ENCODE assay signal across 20 mouse cellular contexts in genomic region chr8:88325251-88325650, GRCm38 (mm10). TPM values are rescaled to one million over a fixed set of nuclear protein-coding genes. Genes with fewer than 3 reads are reported as not detected.
DNase-seq lines count a peak whose midpoint lies in the region; ATAC-seq and TF ChIP-seq lines count a peak whose summit lies in the region.
"Had no signal": no experiment of that assay in that cellular context is flagged by ENCODE, and none has a peak within 500 bp of the region (broad histone marks: within the 10 kb centered on the region; RNA-seq: fewer than 3 reads in every experiment).

No protein-coding gene starts in this region.

- no peak overlapping the region for H3K4me2 ChIP-seq in kidney, embryonic 16.5 days (replicated peaks; ENCODE audit: low read depth, low read length)
- H3K4me2 ChIP-seq in lung, postnatal 0 days (replicated peaks; ENCODE audit: low read depth, low read length) = no peak overlapping the region
- no peak overlapping the region for H3K4me2 ChIP-seq in stomach, embryonic 16.5 days (ENCODE audit: low read depth, low read length)
- H3K4me2 ChIP-seq: forebrain, embryonic 15.5 days; liver, embryonic 15.5 days had no signal

- H3K27me3 ChIP-seq in kidney, embryonic 16.5 days (ENCODE audit: insufficient read depth, low read length) = no peaks in the 10 kb centered on the region
- no peaks in the 10 kb centered on the region for H3K27me3 ChIP-seq in lung, postnatal 0 days (replicated peaks; ENCODE audit: insufficient read depth, low read length)
- no peaks in the 10 kb centered on the region for H3K27me3 ChIP-seq in stomach, embryonic 16.5 days (ENCODE audit: control insufficient read depth, insufficient read depth, low read length)
- H3K27me3 ChIP-seq in embryonic facial prominence, embryonic 10.5 days (replicated peaks; ENCODE audit: low read depth, poor library complexity, severe bottlenecking) = no peaks in the 10 kb centered on the region
- H3K27me3 ChIP-seq: forebrain, embryonic 15.5 days; liver, embryonic 15.5 days had no signal

- TF ChIP-seq CTCF in gastrocnemius, adult 2 months (IDR thresholded peaks at IDR 0.05) = no peak
- TF ChIP-seq CTCF in lung, postnatal 0 days (IDR thresholded peaks at IDR 0.05) = no peak

- no peaks in the 10 kb centered on the region for H3K4me1 ChIP-seq in kidney, embryonic 16.5 days (ENCODE audit: insufficient read depth, low read length)
- H3K4me1 ChIP-seq in lung, postnatal 0 days (ENCODE audit: insufficient read depth, low read depth, low read length) = peaks cover 7% of the 10 kb centered on the region; the same call in 1 of the 2 replicates
- H3K4me1 ChIP-seq in stomach, embryonic 16.5 days (ENCODE audit: control insufficient read depth, insufficient read depth, low read length) = peaks cover 7% of the 10 kb centered on the region; the same call in 1 of the 2 replicates
- peaks cover 3% of the 10 kb centered on the region; the same call in 1 of the 2 replicates for H3K4me1 ChIP-seq in embryonic facial prominence, embryonic 10.5 days
- H3K4me1 ChIP-seq: forebrain, embryonic 15.5 days; liver, embryonic 15.5 days; midbrain, embryonic 10.5 days had no signal

- H3K4me3 ChIP-seq in gastrocnemius, adult 2 months = no peak overlapping the region
- H3K4me3 ChIP-seq in kidney, embryonic 16.5 days (ENCODE audit: low read length) = no peak overlapping the region
- no peak overlapping the region for H3K4me3 ChIP-seq in lung, postnatal 0 days (ENCODE audit: low read depth, low read length)
- no peak overlapping the region for H3K4me3 ChIP-seq in stomach, embryonic 16.5 days (replicated peaks; ENCODE audit: low read length)
- H3K4me3 ChIP-seq in embryonic facial prominence, embryonic 10.5 days = no peak overlapping the region
- H3K4me3 ChIP-seq: forebrain, embryonic 15.5 days; liver, embryonic 15.5 days; midbrain, embryonic 10.5 days had no signal

- intact Hi-C loops in gastrocnemius, adult 2 months (cut with DNase I) = no loop called here

- no peak overlapping the region for H3K27ac ChIP-seq in gastrocnemius, adult 2 months
- no peak overlapping the region for H3K27ac ChIP-seq in kidney, embryonic 16.5 days (ENCODE audit: low read length)
- no peak overlapping the region for H3K27ac ChIP-seq in lung, postnatal 0 days (ENCODE audit: low read length)
- H3K27ac ChIP-seq in stomach, embryonic 16.5 days (ENCODE audit: low read length) = no peak overlapping the region
- H3K27ac ChIP-seq in embryonic facial prominence, embryonic 10.5 days (replicated peaks) = no peak overlapping the region
- H3K27ac ChIP-seq: forebrain, embryonic 15.5 days; liver, embryonic 15.5 days; macrophage; midbrain, embryonic 10.5 days had no signal

- H3K36me3 ChIP-seq in kidney, embryonic 16.5 days (ENCODE audit: insufficient read depth, low read length) = peaks cover 38% of the 10 kb centered on the region
- peaks cover 21% of the 10 kb centered on the region for H3K36me3 ChIP-seq in lung, postnatal 0 days (ENCODE audit: insufficient read depth, low read length)
- peaks cover 11% of the 10 kb centered on the region; the same call in 1 of the 2 replicates for H3K36me3 ChIP-seq in stomach, embryonic 16.5 days (ENCODE audit: control insufficient read depth, insufficient read depth, low read length)
- H3K36me3 ChIP-seq in embryonic facial prominence, embryonic 10.5 days (replicated peaks) = peaks cover 74% of the 10 kb centered on the region

- DNase-seq in gastrocnemius, adult 2 months = peak; percentile 10
- no peak for DNase-seq in gastrocnemius, adult 18-20 months (ENCODE audit: low spot score)
- no peak for DNase-seq in kidney, postnatal 36 days
- peak; percentile 18 for DNase-seq in lung, postnatal 0 days (ENCODE audit: low spot score)
- DNase-seq in lung, postnatal 36 days = no peak
- DNase-seq in embryonic facial prominence, embryonic 10.5 days (ENCODE audit: low spot score) = no peak
- DNase-seq: adrenal gland, adult 8-10 months; B cell, adult 2 months; cerebellum, adult 18-20 months; cerebellum, postnatal 14 days; gastrocnemius, postnatal 36 days; kidney, adult 8-10 months; kidney, postnatal 25 days had no signal

- H3K9ac ChIP-seq in kidney, embryonic 16.5 days (replicated peaks; ENCODE audit: low read length) = no peak overlapping the region
- H3K9ac ChIP-seq in lung, postnatal 0 days (replicated peaks; ENCODE audit: low read depth) = no peak overlapping the region
- no peak overlapping the region for H3K9ac ChIP-seq in stomach, embryonic 16.5 days (ENCODE audit: low read length)
- H3K9ac ChIP-seq: forebrain, embryonic 15.5 days; liver, embryonic 15.5 days had no signal

- ATAC-seq in kidney, embryonic 16.5 days (ENCODE audit: low FRiP score, low TSS enrichment) = 0 out of 2 replicates have a peak, but pooled peaks have one; percentile 36
- peak; percentile 52 for ATAC-seq in lung, postnatal 0 days
- peak; percentile 31 for ATAC-seq in stomach, embryonic 16.5 days (ENCODE audit: insufficient read depth, low FRiP score)
- ATAC-seq: forebrain, embryonic 15.5 days; midbrain, embryonic 16.5 days had no signal

- WGBS in kidney, embryonic 16.5 days = 39% methylated on average over 5 of the region's 5 CpGs
- 13% methylated on average over 5 of the region's 5 CpGs for WGBS in lung, postnatal 0 days
- 18% methylated on average over 5 of the region's 5 CpGs for WGBS in stomach, embryonic 16.5 days
- WGBS in embryonic facial prominence, embryonic 10.5 days = 73% methylated on average over 5 of the region's 5 CpGs

- no peak for TF ChIP-seq EP300 in lung, postnatal 0 days (IDR thresholded peaks at IDR 0.05)

- no peaks in the 10 kb centered on the region for H3K9me3 ChIP-seq in kidney, embryonic 16.5 days (ENCODE audit: low read length)
- no peaks in the 10 kb centered on the region for H3K9me3 ChIP-seq in lung, postnatal 0 days (ENCODE audit: low read length)
- H3K9me3 ChIP-seq in stomach, embryonic 16.5 days (replicated peaks; ENCODE audit: control insufficient read depth, low read length) = no peaks in the 10 kb centered on the region
- H3K9me3 ChIP-seq in embryonic facial prominence, embryonic 10.5 days = no peaks in the 10 kb centered on the region
- H3K9me3 ChIP-seq: forebrain, embryonic 15.5 days; liver, embryonic 15.5 days; midbrain, embryonic 10.5 days had no signal

RNA-seq across cellular contexts. Expression of gene Brd7, which starts 36.7 kb away (rescaled TPM):
- total RNA-seq in gastrocnemius, adult 2 months (2021) = 10 to 100 TPM; 74.5 to 85.4 TPM
- total RNA-seq in gastrocnemius, adult 18-20 months (2021) = 10 to 100 TPM; 72.2 to 74.9 TPM
- 53.6 and 61.1 TPM in 2 replicates for polyA plus RNA-seq in kidney, embryonic 16.5 days (2015; fragmentation: Nextera tagmentation; extraction: Ambion mirVana)
- polyA plus RNA-seq in lung, postnatal 0 days (2015; fragmentation: Nextera tagmentation; extraction: Ambion mirVana) = 116 and 129 TPM in 2 replicates
- 33.1 and 35.0 TPM in 2 replicates for polyA plus RNA-seq in stomach, embryonic 16.5 days (2015; fragmentation: Nextera tagmentation; extraction: Ambion mirVana)
- polyA plus RNA-seq in embryonic facial prominence, embryonic 10.5 days (2016; fragmentation: Nextera tagmentation; extraction: Ambion mirVana) = 86.5 and 88.8 TPM in 2 replicates

RNA-seq across cellular contexts. Expression of gene Adcy7, which starts 53.0 kb away (rescaled TPM):
- total RNA-seq in gastrocnemius, adult 2 months (2021) = 1 to 10 TPM; 3.4 to 6.6 TPM
- total RNA-seq in gastrocnemius, adult 18-20 months (2021) = 1 to 10 TPM; 1.9 to 3.2 TPM
- 3.0 and 3.7 TPM in 2 replicates for polyA plus RNA-seq in kidney, embryonic 16.5 days (2015; fragmentation: Nextera tagmentation; extraction: Ambion mirVana)
- polyA plus RNA-seq in lung, postnatal 0 days (2015; fragmentation: Nextera tagmentation; extraction: Ambion mirVana) = 16.5 and 17.6 TPM in 2 replicates
- polyA plus RNA-seq in stomach, embryonic 16.5 days (2015; fragmentation: Nextera tagmentation; extraction: Ambion mirVana) = 8.7 and 8.9 TPM in 2 replicates
- polyA plus RNA-seq in embryonic facial prominence, embryonic 10.5 days (2016; fragmentation: Nextera tagmentation; extraction: Ambion mirVana) = 2.4 and 2.6 TPM in 2 replicates

Comparison
In these comparisons a context has a peak if more than half of its experiments do, and no peak if none do; other contexts are left out.
1. DNase-seq: peak in gastrocnemius, adult 2 months (single experiment) and lung, postnatal 0 days (single experiment); none in gastrocnemius, adult 18-20 months (single experiment), kidney, postnatal 36 days (0 of 2), lung, postnatal 36 days (single experiment) and embryonic facial prominence, embryonic 10.5 days (single experiment).
2. Peak in every context shown above with its lines, with median percentiles within 50 percentile points of each other: ATAC-seq.